Mouse (Mus musculus): ENCODE measurements around the gene Teddm2. TPM values are rescaled to one million over a fixed set of nuclear protein-coding genes. Genes with fewer than 3 reads are reported as not detected.

Gene Teddm2
- polyA plus RNA-seq (2012; fragmentation: generic; extraction: Trizol), result under 1 TPM; 0.14 to 0.24 TPM

GRCm38 (mm10) chr1:153899731-153900380 is at the start of gene Teddm2, which contains the start of gene Glul:
Teddm2 (minus strand) TSS chr1:153900228.
Glul (plus strand) TSS chr1:153899944.

GRCm38 (mm10) chr1:153891442-153891841 is 8.6 kb downstream of the Teddm2 start, which contains the start of gene Teddm1a:
Teddm1a (plus strand) TSS chr1:153891742.

GRCm38 (mm10) chr1:153874045-153874444 is 26.0 kb downstream of the Teddm2 start, which contains the start of gene Teddm1b:
Teddm1b (plus strand) TSS chr1:153874345.

GRCm38 (mm10) chr1:153844042-153844441 is 56.0 kb downstream of the Teddm2 start, which contains the start of gene Rgsl1:
Rgsl1 (minus strand) TSS chr1:153844142.

Other genes with a start within 250 kb of the Teddm2 start
- gene Rgs8, start 247.2 kb downstream of the Teddm2 start, polyA plus RNA-seq (2012; fragmentation: generic; extraction: Trizol), result under 1 TPM; 0.02 TPM
- under 1 TPM; 0.11 to 0.25 TPM for gene Rgs16, start 159.9 kb downstream of the Teddm2 start, polyA plus RNA-seq (2012; fragmentation: generic; extraction: Trizol)
- gene Rnasel, start 150.8 kb downstream of the Teddm2 start, polyA plus RNA-seq (2012; fragmentation: generic; extraction: Trizol), result under 1 TPM; 0.01 to 0.98 TPM
- gene Rgsl1, start 56.1 kb downstream of the Teddm2 start, polyA plus RNA-seq (2012; fragmentation: generic; extraction: Trizol), result under 1 TPM in 1 of 2 experiments, not detected in 1; 0.04 TPM
- under 1 TPM in 1 of 2 experiments, not detected in 1; 0.07 TPM for gene Teddm1b, start 25.9 kb downstream of the Teddm2 start, polyA plus RNA-seq (2012; fragmentation: generic; extraction: Trizol)
- not detected for gene Teddm1a, start 8.5 kb downstream of the Teddm2 start, polyA plus RNA-seq (2012; fragmentation: generic; extraction: Trizol)
- 10 to 100 TPM; 18.0 to 45.9 TPM for gene Glul, start 284 bp downstream of the Teddm2 start, polyA plus RNA-seq (2012; fragmentation: generic; extraction: Trizol)

Data from C3H10T1/2 (cell line).